Mouse (Mus musculus): ENCODE results near the gene Dhodh.

Dhodh gene

DNA sequence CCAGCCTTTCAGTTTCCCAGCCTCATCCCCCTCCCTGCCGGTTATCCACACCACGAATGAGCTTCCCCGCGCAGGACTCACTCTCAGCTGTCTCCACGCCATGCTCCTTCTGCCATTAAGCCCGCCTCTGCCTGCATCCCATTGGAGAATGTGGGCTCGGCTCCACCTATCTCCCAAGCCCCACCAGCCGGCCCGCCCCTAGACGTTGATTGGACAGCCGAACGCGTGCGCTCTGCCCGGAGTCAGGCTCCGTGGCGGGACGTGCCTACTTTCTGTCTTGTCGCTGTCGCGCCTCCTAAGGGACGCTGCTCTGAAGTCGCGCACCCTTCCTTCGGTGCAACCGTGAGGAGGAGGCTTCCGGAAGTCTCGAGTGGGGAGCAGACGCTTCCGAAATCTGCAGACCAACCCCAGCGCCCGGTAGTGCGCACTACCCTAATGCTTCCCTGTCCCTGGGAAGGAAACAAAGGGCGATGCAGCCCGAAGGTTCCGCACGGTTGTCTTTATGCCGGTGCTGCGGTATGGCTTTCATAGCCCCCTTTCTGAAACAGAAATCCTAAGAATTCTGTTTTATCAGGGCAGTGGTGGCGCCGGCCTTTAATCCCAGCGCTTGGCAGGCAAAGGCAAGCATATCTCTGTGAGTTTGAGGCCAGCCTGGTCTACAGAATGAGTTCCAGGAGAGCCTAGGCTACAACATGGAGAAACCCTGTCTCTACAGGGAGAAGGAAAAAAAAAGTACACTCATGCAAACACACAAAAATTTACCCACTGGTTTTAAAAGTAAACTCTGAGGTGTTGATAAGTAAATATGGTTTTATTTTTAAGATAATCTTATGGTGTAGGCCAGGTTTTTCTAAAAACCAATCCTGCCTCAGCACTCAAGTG is at the start of gene Dhodh:
Dhodh (minus strand) TSS at position 403 of the 882 bp plus-strand sequence.
- peak; percentile 97 for DNase-seq

DNA sequence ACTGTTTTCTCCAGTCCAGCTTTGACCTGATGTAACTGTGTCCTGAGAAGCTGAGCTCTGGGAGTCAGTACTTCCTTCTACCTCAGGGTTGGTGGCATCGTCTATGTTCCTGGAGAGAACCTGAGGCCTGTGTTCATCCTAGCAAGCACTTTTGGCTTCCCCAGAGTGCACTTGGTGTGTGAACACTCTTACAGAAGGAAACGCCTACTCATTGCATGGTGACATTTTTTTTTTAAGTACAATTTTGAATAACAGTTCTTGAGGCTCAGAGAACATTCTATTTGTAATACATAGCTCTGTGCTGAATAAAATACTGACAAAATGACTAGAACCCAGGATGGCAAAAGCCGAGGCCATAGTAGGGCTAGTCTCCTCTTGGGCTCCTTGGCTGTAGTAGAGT is 48.4 kb upstream of the Dhodh start:
- no peak for DNase-seq

DNA sequence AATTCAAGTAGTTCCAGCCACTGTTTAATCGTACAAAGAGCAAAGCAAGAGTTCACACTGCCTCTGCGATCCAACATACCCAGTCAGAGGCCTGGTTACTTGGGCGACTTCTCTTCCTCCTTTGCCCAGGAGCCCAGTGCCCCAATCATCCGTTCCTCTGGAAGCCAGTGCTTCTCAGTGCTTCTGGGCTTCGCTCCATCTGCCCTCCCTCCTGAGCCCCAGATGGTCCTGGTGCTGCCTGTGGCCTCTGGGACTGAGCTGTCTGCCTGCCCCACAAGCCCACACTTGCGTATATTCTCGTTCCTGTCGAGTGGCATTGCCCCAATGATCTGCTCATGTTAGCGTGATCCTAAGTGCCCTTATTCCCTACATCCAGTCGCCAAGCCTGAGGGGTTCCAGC is 42.3 kb upstream of the Dhodh start:
- DNase-seq: no peak

DNA sequence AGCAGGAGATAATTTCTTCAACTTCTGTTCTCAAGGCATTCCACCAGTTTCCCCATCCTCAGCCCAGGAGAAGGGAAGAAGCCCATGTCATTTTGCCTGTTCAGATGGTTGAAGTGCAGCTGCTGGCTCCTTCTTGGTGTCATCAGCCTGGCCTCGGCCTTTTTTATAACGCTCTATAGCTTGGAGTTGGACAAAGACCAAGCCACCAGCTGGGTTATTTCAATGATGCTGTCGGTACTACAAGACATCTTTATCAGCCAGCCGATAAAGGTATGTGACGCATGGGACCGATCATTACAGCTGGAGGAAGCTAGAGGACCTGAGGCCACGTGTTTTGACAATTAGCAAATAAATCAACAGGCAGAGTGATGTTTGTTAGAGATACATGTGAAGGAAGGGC is 40.0 kb upstream of the Dhodh start:
- no peak for DNase-seq

DNA sequence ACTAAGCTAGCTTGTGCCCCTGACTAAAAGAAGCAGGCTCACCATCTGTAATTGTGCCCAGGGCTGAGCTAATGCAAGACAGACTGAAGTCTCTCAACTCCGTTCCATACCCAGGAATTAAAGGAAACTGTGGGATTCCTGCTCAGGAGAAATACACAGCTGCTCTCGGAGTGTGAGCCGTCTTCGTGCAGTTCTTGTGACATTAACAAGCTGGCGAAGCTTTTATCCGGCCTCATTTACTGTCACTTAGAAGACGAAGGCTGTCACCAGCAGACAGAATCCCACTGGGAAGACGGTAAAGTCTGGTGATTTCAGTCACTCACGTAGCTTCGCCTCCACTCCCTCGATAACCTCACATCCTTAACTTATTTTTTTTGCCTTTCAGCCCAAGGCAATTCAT is 38.9 kb upstream of the Dhodh start:
- DNase-seq: no peak

DNA sequence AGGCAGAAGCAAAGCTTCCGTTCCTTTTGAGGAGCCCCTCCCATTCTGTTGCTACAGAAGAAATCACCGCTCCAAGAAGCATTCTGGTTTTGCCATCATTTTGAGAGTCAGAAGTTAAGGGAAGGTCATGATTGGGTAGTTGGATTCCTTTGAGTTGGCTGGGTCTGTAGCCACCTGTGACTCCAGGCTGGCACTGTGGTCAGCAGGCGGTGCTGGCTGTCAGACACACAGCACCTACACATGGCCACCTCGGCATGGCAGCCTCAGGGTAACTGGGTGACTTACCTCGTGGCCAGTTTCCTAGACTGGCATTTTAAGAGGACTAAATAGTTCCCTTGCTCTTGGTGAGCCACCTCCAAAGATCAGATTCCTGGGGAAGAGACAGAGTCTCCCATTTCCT is 32.8 kb upstream of the Dhodh start:
- no peak for DNase-seq

DNA sequence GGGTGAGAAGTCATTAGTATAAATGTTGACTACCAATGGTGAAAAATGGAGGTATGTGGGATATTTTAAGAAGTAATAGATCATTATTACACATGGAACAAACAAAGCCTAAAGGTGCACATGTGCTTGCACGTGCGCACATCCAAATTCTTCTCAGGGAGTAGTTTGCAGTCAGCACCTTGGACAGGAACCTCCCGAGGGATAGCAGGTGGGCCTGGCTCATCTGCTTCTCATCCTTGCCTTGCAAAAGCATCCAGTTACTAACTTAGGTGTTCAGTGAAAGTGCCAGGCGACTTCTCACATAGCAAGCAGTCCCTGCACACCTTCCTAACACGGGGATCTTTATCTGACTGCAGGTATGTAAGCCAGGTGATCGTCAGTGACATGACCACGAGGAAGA is 31.9 kb upstream of the Dhodh start:
- no peak for DNase-seq

DNA sequence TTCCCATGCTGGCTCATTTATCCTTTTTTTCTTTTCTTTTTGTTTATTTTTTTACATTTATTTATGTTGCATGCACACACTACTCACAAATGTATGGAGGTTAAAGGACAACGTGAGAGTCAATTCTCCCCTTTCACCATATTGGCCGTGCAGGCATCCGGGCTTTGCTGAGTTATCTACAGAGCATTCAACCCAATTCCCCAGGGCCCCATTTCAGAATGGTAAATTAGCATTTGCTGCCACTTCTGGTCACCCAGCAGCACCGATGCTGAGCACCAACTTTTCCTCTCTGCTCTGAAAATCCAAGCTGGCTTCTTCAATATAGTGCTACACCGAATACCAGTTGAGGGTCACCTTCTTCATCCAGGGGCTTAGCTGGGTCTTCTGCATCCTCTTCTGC is 30.4 kb upstream of the Dhodh start:
- no peak for DNase-seq

DNA sequence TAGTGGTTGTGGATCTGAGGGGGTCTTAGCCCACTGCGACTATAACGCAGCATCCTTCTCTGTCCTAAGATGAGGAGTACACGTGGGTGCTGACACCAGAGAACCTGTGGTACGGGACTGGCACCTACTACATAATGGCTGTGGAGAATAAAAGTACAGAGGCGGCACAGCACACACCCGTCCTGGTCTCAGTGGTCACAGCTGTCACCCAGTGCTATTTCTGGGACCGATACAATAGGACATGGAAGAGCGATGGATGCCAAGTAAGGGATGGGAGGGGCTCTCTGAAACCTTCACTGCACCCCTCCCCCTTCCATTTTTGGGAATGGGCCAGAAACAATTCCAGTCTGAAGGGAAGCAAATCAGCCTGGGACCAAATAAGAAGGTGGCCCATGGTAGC is 26.7 kb upstream of the Dhodh start:
- no peak for DNase-seq

DNA sequence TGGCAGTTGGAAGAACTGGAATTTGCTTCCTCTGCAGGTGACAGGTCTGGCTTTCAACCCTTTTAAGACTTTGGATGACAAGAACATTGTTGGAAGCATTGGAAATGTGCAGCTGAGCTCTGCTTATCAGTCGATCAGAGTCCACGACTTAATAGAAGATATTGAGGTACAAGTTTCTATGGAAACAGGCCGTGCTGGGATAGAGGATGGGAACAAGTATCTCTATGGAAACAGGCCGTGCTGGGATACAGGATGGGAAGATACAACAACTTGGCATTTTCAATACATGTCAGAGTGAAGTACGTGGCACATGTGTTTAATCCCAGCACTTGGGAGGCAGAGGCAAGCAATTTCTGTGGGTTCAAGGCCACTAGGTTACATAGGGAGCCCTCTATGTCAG is 24.0 kb upstream of the Dhodh start:
- no peak for DNase-seq

DNA sequence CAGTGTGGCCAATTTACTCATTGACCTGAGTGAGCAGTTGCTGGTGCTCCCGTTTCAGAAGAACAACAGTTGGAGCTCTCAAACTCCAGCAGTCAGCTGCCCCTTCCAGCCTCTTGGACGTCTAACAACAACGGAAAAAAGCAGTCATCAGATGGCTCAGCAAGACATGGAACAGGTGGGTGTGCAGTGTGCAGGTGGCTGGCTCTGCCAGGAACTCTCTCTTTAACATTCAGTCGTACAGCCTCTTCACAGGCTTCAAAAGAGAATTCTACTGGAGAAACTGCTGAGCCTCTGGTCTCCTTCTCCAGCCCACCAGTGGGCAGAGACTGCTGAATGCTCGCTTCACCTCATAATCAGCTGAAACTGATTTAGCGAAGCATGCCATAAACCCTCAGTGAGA is 20.2 kb upstream of the Dhodh start:
- DNase-seq: no peak

DNA sequence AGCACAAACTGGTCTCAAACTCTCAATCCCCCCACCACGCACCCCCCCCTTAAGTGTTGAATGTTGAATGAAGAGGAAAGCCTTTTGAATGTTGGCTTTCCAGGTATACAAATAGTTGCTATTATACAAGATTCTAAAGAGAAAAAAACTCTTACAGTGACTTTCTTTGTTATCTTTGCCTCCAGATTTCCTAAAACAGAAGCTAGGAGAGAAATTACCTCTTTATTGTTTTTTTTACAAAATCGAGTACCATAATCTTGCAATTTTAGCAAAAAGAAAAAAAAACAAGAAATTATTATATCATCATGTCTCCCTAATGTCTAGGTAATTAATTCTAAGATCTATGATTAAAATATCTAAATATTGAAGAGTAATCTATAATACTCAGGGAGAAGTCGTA is 7.1 kb upstream of the Dhodh start:
- DNase-seq: no peak

DNA sequence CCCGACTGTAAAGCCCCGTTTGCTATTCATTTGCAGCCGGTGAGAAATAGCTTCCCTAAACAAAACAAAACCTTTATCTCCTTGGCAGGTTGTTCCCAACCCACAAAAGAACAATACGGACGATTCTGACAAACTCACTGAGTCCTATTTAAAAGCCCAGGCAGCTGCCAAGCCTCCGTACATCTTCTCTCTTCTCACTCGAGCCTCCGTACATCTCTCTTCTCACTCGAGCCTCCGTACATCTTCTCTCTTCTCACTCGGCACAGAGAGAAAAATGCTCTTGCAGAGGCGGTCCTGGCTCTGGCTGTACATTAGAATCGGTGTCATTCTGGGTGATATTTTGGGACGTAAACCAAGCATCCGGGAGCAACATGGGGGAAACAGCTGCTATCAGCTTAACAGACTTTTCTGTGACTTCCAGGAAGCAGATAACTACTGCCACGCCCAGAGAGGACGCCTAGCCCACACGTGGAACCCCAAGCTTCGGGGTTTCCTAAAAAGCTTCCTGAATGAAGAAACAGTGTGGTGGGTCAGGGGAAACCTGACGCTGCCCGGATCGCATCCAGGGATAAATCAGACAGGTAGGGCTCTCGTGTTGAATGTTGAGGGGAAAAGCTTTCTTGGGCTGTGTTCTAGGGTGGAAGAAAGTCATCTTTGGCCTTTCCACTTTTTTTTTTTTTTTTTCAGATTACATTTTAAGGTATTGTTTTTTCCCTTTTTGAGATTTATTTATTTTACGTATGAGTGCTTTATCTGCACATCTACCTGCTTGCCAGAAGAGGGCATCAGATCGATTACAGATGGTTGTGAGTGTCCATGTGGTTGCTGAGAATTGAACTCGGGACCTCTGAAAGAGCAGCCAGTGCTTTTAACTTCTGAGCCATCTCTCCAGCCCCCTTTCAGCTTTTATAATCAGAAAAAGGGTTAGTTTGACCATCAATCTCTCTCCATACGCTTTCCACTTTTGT is 6.1 kb upstream of the Dhodh start, which contains the start of gene Pkd1l3:
Pkd1l3 (plus strand) TSS at position 275 of the 968 bp plus-strand sequence.
- peak; percentile 13 for DNase-seq

DNA sequence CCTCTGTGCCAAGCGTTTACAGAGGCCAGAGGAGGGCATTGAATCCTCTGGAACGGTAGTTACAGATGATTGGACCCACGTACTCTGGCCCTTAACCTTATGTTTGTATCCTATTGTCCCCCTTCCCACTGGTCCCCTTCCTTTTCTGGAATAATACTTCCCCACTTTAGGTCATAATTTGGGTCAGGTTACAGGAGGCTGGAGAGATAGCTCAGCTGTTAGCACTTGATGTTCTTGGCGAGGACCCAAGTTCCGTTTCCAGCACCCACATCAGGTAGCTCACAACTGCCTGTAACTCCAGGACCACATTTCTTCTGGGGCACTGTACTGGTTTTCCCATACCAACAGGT is 655 bp upstream of the Dhodh start:
- DNase-seq: peak; percentile 9

DNA sequence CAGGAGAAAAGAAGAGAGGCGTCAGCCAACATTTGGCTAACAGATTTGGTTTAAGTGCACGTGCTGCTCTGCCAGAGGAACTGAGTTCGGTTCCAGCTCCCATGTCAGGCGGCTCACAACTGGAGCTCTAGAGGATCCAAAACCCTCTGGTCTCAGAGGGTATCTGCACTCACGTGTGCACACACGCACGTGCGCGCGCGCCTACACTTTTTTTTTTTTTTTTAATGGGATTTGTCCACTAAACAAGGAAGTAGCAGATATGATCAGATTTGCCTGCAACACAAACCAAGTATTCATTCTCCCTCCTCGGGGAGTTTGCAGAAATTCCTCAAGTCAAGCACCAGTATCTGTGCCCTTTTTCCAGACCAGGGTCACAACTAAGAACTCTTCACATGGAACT is 823 bp downstream of the Dhodh start:
- no peak for DNase-seq

DNA sequence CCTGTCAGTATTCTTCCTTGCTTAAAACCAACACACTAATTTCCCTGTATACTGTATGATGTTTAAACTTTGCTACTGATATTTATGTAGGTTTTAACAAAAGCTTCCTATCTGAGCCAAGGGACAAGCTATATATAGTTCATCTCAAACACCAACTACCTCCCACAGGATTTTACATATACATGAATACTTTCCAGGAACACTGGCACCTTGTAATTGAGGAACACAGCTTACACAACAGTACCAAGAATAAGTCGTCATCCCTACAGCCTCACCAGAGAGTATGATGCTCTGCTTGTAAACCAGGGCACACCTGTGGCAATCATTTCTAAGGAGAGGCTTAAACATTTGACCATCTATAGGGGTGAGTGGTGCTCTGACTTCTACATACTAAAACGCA is 1.7 kb downstream of the Dhodh start:
- DNase-seq: no peak

DNA sequence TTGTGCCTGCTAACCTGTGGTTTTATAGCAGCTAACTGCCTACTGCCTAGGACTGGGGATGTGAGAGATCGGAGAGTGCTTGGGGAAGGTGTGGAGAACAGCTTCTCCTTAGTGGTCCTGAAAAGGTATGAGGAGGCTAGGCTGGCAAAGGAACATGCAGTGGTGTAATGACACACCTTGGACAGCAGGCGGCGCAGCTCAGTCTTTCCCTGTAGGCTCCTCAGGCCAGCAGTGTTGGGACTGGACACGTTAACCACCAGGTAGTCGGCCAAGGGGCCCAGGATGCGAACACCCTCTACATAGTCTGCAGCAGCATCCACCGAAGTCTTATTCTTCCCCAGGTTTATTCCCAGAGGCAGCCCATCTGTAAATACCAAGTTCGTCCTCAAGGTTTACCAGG is 12.6 kb downstream of the Dhodh start:
- DNase-seq: peak; percentile 53

DNA sequence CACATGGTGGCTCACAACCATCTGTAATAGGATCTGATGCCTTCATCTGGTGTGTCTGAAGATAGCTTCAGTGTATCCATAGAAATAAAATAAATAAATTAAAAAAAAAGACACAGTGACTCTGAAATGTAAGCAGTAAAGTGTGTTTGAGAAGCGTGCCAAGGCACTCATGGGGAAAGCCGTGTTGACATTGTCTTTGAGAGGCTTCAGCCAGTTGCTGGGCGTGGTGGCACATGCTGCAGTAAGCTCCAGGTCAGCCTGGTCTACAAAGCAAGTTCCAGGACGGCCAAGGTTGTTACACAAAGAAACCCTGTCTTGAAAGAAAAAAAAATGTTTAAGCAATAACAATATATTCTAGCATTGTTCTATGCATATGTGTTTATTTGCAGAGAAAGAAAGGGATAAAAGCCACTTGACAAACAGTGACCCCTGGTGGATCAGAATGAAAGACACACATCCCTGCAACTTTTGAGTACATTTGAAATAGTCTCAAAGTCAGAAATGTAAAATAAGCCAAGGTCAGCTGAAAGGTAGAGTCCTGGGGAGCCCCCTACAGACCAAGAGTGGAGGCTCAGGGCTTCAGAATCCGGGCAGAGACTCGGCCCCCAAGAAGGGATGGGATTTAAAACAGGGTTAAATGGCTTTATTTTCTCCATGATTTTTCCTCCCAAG is 15.2 kb downstream of the Dhodh start:
- peak; percentile 31 for DNase-seq

DNA sequence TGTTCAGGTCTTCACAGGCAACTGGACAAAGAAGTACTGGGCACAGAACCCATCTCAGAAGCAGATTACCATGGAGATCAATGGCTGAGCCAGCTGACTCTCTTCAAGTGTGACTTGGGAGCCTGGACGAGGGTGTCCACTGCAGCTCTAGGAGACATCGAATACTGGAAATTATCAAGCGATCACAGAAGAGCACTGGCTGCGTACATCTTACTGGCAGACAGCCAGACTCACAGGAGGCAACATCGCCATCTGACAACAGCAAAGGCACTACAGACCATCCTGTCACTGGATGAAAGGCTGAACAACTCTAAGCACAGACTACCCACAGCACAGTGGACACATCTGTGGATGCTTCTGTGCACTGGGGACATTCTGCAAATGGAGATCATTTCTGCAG is 16.3 kb downstream of the Dhodh start:
- no peak for DNase-seq

DNA sequence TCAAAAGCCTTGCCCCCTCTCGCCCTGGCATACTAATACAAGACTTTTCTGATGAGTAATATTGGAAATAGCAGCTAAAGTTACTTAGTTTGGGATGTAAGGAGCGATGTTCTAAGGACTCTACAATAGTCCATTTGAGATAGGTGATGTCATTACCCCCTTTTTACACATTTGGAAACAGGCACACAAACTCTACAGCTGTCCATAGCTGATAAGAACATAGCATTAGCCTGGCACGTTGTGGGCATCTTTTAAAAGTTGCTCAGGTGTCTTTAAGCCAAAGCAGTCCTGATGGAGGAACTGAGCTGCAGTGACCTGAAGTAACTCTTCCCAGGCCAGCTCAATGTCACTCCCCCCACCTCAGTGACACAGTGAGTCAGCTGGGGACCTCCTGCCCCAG is 17.1 kb downstream of the Dhodh start:
- DNase-seq: no peak

DNA sequence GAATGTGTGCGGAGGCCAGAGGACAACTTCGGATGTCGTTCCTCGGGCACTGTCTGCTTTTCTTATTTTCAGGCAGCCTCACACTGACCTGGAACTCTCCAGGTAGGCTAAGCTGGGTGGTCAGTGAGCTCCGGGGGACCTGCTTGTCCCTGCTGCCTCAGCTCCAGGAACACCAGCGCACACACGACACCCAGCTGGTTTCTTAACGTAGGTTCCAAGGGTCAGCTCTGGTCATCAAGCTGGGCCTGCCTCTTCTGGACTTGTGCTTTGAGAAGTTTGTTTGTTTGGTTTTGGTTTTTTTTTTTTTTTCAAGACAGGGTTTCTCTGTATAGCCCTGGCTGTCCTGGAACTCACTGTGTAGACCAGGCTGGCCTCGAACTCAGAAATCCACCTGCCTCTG is 17.6 kb downstream of the Dhodh start:
- no peak for DNase-seq

DNA sequence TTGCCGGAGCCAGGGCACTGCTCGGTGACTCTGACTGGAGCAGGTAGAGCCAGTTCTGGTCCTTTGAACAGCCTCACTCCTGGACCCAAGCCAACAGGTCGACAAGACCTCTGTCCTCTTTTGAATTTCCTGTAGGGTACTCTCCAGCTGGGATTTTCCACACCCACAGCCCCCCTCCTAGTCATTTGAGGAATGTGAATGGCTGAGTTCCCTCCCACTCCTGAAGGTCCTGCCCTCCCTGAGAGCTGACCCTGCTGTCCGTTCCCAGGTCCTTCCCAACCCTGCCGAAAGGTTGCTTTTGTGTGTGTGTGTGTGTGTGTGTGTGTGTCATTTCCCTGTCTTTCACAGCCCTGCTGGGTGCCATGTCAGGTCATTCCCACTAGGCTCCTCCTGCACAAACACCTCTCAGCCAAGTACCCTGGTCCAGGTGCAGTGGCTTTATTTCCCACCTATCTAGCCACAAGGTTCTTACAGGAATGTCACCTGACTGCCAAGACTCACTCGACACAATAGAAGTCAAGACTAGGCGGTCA is 21.4 kb downstream of the Dhodh start:
- DNase-seq: no peak

DNA sequence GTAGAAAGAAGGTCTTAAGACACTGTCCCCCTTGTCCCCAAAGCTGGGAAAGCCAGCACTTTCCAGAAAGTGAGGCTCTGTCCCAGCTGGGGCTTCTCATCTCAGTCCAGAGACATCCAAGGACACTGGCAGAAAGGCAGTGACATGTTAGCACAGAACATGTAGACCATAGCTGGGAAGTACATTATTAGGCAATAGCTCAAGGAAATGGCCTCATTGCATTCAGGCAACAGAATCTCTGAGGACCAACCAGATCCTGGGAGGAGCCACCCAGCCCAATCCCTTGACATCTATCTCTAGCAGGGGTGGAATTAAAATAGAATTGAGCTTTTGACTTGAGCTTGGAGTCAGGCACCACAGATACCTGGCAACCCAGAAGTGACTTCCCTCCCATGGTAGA is 22.8 kb downstream of the Dhodh start:
- DNase-seq: no peak
